Mouse (Mus musculus) erythroid progenitor cell, adult 5-6 weeks (primary cell): ENCODE measurements at regions not wholly inside any gene's neighbourhood (a gene's known extent, or its start where the extent isn't known, plus 50 kb on each side); places are given as distances from the start of the nearest gene placed in this dataset.
"Not testable (repeated sequence)": the region's sequence is repeated elsewhere in the genome, so short reads cannot be mapped to it uniquely, and the experiment has no call there.

ENCODE experiments used
- ATAC-seq: replicated peaks from 2 replicates; pipeline ENCODE4 v1.8.0; 2016; ENCODE audit warnings: moderate number of reproducible peaks, mild to moderate bottlenecking, moderate TSS enrichment, inconsistent platforms; ENCODE audit not compliant: poor library complexity, low FRiP score, severe bottlenecking

- no peak for ATAC-seq
Observed at GRCm38 (mm10) chr9:48044826-48045225, 117.0 kb upstream of the Nxpe4 start.

GRCm38 (mm10) chr9:48047846-48048245, 114.0 kb upstream of the Nxpe4 start:
- no peak for ATAC-seq

- no peak for ATAC-seq
Observed at GRCm38 (mm10) chr9:48053580-48053979, 108.2 kb upstream of the Nxpe4 start.

- ATAC-seq = no peak
Observed at GRCm38 (mm10) chr9:48055246-48055645, 106.6 kb upstream of the Nxpe4 start.

- no peak for ATAC-seq
Observed at GRCm38 (mm10) chr9:48058599-48058998, 103.2 kb upstream of the Nxpe4 start.

GRCm38 (mm10) chr9:48059549-48060165, 102.2 kb upstream of the Nxpe4 start:
- ATAC-seq = no peak

GRCm38 (mm10) chr9:48060996-48061395, 100.8 kb upstream of the Nxpe4 start:
- no peak for ATAC-seq

GRCm38 (mm10) chr9:48066730-48067345, 95.0 kb upstream of the Nxpe4 start:
- ATAC-seq = no peak

- ATAC-seq = no peak
Observed at GRCm38 (mm10) chr9:48072592-48072991, 89.2 kb upstream of the Nxpe4 start.

- ATAC-seq = no peak
Observed at GRCm38 (mm10) chr9:48073096-48073495, 88.7 kb upstream of the Nxpe4 start.

- no peak for ATAC-seq
Observed at GRCm38 (mm10) chr9:48075661-48076240, 86.1 kb upstream of the Nxpe4 start.

- no peak for ATAC-seq
Observed at GRCm38 (mm10) chr9:48082461-48082860, 79.4 kb upstream of the Nxpe4 start.

GRCm38 (mm10) chr9:48084196-48084595, 77.6 kb upstream of the Nxpe4 start:
- ATAC-seq = not testable (repeated sequence)

GRCm38 (mm10) chr9:48089661-48090060, 72.2 kb upstream of the Nxpe4 start:
- no peak for ATAC-seq

- no peak for ATAC-seq
Observed at GRCm38 (mm10) chr9:48094756-48095155, 67.1 kb upstream of the Nxpe4 start.

- ATAC-seq = no peak
Observed at GRCm38 (mm10) chr9:48099846-48100245, 62.0 kb upstream of the Nxpe4 start.

GRCm38 (mm10) chr9:48106441-48107167, 55.2 kb upstream of the Nxpe4 start:
- ATAC-seq = no peak

- ATAC-seq = no peak
Observed at GRCm38 (mm10) chr9:48108994-48109619, 52.7 kb upstream of the Nxpe4 start.

GRCm38 (mm10) chr9:48111316-48111890, 50.4 kb upstream of the Nxpe4 start:
- ATAC-seq = 0 out of 2 replicates have a peak, but pooled peaks have one; percentile 25
